Mouse (Mus musculus) spleen, postnatal 36 days (tissue): Measurements from ENCODE around the gene Madd.

Experiments used
- DNase-seq, 2 experiments: peaks; one replicate each; pipeline ENCODE4 v3.0.0; 2022; ENCODE audit warnings: low spot score in 2 of 2, mixed read lengths in 1 of 2

Gene Madd

DNA sequence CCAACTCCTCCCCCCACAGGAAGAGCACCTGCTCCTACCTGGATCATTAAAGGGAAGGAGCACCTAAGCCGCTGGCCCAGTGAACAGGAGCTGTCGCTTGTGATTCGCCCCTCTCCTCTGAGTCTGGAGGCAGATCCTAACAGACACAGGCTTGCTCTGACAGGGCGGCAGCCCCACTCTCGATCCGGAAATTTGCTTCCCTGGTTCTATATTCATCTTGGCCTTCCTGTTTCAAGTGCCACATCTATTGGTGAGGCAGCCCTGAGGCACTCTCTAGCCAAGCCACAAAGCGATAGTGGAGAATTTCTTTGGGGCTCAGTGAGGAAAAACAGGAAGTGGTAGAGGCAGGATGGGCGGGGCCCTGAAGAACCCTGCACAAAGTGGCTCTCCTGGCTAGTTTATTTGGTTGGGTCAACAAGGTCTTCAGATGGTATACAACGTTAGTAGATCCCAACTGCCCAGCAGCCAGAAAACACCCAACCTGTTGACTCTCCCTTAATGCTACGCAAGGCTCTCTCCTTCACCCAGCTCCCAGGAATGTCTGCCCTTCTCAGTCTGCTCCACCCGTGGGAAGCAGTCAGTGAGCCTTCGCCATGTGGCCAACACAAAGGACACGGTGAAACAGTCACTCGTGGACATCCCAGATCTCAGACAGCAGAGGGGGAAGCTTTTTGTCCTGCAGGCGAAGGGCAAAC is at the start of gene Madd:
Madd (minus strand) TSS at position 127 of the 695 bp plus-strand sequence.
- peak; percentile 85 to 89 for DNase-seq

DNA sequence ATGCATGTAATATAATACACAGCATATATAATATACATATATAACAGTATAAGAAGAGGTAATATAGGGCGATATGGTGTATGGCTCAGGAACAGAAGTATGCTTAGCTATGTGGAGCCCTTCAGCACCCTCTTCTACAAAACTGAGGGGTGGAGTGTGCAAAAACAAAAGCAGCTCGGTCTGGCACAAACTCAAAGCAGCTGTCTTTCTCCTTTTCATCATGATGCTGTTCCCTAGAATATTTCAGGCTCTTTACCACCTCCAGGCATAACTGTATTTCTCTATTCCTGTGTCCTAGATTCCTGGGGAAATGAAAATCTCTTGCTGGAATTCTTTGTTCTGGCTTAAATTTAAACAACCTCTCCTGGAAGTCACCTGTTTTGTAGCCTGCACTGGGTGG is 46.1 kb upstream of the Madd start:
- DNase-seq = no peak

DNA sequence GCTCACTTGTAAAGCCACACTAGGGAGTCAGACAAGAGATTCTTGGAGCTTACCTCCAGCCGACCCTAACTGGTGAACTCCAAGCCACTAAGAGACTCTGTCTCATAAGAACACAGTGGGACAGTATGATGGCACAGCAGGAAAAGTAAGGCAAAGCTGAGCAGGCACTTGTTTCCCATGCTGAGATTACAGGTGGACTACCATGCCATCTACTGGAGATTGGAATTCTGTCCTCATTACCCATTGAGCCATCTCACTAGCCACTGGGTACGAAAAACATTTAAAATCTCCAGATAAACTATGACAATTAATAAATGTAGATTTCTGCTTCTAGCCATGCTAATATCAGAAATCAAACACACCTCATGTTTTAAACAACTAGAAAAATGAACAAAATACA is 40.0 kb upstream of the Madd start:
- no peak for DNase-seq

DNA sequence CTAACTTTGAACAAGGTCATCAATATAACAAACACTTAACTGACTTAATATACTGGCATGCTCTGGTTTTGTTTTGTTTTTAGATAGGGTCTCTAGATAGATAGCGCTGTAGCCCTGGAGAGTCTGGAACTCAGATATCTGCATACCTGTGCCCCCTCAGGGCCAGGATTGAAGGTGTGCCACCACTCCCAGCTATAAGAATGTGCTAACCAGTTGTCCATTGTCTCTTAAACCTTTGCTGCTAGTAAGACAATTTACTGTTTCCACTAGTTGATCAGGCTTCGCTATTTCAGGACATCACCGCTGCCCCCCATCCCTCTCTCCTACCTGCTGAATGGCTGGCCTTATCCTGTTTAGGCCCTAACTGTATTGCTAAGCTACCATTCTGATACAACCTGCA is 36.9 kb upstream of the Madd start:
- DNase-seq = no peak

DNA sequence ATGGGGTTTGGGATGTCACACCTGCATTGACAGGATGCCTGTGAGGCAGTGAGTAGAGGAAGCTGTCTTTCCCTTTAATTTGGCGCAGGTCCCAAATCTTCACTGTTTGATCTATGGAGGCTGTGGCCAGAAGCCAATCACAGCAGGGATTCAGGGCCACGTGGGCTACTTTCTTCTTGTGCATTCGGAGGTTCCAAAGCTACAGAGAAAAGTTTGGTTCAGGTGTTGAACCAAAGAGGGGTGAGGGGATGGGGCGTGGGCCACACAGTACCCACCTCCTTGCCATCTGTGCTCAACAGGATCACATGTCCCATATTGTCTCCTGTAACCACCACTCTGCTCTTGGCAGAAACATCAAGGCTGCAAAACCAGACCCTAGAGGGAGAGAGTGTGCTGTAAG is 33.4 kb upstream of the Madd start:
- no peak for DNase-seq

DNA sequence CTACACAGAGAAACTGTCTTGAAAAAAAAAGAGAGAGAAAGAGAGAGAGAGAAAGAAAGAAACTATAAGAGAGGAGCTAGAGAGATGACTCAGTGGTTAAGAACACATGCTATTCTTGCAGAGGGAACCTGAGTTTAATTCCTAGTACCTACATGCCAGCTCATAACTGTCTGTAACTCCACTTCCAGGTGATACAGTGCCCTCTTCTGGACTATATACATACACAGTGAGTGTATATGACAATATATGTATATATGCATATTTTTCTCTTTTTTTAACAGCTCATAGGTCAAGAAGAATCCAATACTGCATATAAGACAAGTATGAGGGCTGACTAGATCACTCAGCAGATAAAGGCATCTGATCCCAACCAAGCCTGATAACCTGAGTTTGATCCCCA is 29.7 kb upstream of the Madd start:
- DNase-seq = no peak

DNA sequence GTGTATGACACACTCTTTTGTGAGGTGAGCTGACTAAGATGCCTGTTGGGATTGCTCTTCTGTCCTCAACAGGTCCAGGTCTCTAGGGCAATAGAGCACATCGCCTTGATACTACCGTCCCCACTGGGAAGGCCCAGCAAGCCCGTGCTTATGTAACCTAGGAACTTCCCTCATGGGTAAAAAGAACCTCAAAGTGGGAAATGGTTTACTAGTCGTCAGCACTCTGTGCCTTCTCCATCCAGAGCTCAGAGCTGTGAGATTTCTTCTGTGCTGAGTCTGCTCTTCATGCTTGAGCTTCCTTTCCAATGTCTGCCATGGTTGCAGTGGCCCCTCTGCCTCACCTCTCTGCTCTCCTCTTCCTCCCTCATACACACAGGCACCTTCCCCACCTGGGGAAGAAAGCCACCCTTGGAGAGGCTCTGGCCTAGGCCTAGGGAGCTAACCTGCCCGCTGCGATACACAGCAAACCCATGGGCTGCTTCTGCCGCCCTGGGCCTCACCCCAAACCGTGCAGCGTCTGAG is 22.7 kb upstream of the Madd start:
- DNase-seq = no peak

DNA sequence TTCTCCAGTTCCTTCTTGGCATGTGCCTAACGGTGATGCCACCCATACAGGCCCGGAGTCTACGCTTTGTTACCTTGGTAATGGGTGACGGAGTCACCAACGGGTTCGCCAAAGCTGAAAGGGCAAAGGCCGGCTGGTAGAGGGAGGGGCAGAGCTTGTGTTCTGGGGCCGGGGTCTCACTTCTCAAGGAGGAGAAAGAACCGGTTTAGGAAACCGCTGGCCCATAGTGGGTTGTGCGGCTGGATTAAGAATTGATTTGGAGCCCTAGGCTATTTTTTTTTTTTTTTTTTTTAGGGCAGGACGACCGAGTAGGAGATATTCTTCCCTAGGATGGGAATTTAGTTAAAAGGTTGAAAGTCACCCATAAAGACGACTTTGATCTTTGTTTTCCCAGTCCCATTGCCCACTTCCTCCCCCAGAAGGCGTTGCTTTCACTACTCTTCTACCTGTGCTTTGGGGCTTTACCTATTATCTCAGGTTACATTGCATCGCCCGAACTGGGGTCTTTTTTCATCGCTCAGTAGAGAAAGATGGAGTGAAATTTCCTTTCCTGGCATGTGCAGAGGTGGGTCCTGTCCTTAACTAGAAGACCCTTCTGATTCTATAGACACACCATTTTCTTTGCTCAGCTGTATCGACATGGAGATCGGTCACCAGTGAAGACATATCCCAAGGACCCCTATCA is 19.5 kb upstream of the Madd start:
- no peak for DNase-seq

DNA sequence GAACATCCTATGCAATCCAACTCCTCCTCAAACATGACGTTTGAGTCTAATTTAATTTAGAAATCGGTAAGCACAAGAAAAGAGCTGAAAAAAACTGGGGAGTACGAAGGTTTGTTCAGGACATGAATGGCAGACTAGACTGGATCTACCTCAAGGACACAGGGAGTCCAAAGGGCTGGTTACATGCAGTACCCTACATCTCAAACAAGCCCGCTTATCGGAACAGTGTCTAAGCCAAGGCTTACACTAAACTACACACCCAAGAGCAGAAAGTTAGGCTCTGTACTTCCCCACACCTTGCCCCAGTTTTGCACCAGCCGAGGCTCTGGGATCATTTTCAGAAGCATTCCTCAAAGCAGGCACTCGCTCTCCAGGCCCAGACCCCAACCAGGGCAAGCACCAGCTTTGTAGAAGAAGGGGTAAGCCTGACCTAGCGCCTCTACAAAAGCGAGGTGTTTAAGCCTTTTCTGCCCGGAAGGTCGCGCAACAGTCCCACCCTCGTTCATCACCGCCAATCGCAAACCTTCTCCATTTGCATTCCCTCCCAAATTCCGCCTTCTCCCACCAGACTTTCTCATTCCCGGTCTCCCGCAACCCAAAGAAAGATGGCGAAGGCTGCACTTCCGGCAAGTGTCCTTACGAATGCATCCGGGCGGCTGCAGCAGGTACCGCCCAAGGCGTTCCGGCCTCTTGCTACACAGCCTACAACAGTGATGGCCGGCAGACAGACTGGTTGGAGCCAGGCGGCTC is 18.8 kb upstream of the Madd start, which contains the start of the genes Nr1h3 and Acp2:
Nr1h3 (minus strand) TSS at position 613 of the 750 bp plus-strand sequence.
Acp2 (plus strand) TSS at position 664 of the 750 bp plus-strand sequence.
- DNase-seq = peak; percentile 83 to 87

DNA sequence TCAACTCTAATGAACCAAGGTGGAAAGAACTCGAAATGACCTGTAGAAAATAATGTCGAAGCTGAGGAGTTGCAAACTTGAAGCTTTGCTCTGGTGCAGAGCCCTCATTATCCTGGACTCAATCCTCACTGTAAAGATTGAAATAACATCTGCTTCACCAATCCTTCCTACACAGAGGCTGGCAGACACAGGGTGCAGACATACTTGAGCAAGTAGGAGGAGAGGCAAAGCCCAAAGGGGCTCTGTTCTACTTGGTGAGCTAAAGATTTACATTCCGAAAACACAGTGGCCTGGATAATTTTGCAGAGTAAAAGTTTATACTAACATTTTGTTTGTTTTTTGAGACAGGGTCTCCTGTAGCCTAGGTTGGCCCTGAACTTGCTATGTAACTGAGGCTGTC is 15.3 kb upstream of the Madd start:
- no peak for DNase-seq

DNA sequence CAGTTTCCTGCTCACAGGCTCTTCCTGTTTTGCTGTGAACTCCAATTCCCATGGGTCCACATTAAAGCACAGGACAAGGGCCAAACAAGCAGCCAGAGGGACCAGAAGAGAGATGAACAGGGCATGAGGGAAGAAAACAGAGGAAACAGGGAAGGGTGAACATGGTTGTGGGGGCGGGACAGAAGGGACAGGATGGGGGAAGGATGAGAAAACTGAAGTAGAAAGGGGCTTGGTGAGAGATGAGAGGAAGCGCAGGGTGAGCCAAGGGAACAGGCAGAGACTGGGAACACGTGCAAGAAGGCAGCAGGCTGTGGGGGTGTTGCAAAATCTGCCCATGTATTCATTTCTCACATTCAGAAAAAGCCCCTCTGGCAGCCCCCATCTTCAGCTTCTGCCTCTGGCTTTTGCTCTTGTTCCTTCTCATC is 13.0 kb upstream of the Madd start:
- DNase-seq = peak in 1 of 2 experiments; percentile 28

DNA sequence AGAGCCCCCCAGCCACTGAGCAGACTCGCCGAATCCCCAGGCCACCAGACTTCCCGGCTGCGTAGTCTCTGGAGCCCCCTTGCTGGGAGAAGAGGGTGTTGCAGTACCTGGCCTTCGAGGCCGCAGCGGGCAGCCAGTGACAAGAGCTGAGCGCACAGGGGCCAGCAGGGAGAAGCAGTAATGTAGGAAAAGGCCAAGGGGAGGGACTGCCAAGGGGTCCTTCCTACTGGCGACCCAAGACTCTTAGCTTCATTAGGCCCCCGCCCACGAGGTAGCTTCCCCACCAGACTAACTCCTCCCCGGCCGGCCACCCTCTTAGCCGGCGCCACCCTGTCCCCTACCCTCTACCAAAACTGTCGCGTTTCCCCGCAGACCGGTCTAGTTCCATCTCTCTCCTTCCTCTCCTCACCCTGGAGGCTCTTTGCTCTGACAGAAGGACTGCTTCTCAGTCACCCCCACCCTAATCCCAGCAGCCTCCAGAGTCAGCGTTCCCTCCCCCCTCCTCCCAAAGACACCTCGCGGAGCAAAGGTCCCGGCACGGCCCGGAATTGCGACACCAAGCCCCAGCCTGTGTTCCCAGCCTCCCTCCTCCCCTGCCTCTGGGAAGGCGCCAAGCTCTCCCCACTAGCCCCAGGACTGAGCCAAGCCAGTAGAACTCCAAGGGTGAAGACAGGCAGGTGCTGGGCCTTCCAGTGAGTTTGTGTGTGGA is 11.1 kb upstream of the Madd start:
- peak; percentile 46 for DNase-seq

DNA sequence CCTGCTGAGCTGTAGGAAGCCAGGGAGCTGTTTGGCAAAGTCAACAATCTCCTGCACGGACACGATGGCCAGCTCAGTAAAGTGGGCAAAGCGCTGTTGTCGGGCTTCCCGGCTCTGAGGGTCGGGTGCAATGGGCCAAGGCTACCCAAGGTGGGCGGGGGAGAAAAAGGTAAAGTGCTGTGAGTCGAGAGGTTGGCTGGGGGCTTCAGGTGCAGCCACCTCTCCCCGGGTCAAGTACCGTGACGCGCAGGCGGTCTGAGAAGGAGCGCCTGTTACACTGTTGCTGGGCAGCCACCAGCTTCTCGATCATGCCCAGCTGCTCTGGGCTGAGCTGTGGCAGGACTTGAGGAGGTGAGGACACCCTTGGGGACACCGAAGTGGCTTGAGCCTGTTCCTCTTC is 6.9 kb upstream of the Madd start:
- DNase-seq = no peak

DNA sequence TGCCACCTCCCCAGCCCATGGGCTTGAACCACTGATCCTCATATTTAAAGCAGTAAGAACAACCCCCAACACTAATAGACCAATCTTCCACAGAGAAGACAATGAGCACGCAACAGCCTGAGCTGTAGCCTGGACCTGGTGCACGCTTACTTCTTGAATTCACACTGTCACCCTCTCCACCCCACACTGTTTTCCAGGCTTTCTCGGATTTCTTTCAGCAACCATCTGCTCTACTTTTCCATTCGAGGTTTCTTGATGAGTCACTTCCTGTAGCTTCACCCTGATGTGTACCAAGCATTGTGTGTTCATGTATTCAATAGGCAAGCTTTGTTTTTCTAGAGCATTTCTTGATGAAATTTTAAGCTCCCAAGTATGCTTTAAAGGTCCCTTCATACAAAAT is 3.8 kb upstream of the Madd start:
- DNase-seq = no peak

DNA sequence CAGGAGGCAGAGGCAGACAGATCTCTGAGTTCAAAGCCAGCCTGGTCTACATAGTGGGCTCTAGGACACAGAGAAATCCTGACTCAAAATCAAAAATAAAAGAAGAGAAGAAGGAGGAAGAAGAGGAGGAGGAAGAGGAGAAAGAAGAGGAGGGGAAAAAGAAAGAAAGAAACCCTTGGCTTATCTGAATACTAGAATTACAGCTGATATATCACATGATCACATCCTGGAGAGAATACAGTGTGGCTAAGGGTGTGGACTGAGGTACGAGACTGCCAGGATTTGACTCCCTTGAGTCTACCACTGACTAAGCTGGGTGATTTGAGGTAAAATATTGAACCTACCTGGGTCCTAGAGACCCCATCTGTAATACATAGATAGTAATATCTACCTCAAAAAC is 2.6 kb upstream of the Madd start:
- DNase-seq = no peak

DNA sequence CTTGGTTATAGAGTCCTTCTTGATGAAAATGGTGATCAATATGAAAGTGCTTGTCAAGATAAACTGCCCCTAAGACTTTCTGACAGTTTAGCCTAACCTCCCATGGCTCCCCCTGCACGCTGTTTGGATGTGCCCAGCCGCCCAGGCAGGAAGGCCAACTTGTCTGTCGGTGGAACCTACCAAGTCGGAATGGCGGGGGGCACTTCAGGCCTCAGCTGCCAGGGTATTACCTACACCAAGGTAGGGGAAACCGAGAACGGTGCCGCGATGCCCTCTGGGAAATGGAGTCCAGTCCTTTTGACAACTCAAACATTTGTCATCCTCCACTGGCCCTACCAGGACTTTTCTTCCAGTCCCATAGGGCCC is 506 bp downstream of the Madd start:
- DNase-seq = peak; percentile 99

DNA sequence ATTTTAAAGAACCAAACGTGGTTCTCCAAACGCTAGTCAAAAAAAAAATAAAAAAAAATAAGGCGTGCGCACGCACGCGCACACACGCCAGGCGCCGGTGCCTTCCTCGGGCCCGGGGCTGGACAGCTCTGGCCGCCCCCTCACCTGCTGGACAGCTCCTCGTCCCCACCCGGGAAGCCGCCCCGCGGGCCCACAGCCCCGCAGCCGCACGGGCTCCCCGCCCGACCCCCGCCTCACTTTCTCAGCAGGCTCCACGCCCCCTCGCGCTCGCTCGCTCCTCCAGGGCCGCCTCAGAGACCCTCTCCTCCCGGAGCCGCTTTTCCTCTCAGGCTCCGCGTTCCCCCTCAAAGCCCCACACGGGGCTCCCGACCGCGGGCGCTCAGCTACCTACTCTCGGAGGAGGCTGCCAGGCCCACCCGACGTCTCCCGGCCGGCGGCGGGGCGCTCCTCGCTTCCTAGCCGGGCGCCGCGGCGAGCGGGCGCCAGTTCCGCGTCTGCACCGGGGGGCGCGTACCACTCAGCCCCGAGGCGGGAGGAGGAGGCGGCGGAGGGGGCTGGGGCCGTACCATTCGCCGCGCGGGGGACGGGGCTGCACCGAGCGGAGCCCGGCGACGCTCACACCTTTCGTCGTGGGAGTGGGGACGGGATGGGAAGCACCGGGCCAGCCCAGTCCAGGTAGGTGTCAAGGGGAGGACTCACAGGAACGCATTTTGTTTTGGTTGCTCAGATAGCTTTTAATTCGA is 1.1 kb downstream of the Madd start:
- DNase-seq = peak; percentile 81 to 85

DNA sequence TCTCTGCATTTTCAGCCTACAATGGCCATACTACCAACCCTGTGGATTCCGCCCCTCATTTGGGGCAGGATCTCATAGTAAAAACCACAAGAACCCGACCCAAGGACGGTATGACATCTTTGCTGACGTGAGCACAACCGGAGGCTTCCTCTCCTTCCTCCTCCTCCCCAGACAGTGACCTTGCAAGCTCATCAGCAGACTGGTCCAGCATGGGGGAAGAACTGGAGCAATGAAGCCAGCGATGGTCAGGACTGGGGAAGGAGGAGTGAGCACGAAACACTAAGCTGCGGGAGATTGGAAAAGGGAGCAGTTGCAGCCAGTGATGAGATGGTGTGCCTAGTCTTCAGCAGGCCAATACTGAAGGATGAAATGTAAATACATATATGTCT is 1.6 kb downstream of the Madd start:
- peak; percentile 21 to 28 for DNase-seq

DNA sequence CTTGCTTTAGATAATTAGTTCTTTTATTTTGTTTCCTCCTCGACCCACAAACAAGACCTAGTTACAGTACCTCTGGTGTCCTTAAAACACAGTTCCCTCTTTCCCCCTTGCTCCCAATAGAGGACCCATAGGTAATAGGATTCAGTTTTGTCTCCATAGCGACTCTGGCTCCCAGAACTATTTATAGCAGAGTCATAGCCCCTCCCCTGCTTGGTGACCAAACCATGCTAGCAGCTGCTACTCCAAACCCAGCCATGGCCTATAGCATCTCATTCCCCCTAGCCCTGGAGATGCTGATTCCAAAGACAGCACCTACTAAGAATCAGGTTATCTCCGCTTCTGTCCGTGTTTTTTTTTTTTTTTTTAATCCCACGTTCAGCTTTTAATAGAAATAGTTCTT is 2.9 kb downstream of the Madd start:
- no peak for DNase-seq

DNA sequence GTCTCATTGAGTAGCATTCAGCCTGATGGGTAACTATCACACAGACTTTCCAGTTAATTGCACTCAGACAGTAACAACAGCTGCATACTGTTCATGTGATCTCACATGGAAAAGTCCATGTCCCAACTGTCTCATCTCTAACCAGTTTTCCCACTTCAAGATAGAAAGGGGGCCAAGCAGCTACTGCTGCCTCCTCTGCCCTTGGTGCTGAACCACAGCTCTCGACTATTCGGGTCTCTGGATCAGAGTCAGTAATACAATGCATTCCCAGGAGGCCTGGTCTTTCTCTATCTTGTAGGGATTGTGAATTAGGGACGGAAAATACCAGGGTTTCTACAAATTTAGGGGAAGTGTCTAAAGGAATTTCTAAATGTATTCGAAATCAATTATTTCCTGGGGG is 3.8 kb downstream of the Madd start:
- no peak for DNase-seq

DNA sequence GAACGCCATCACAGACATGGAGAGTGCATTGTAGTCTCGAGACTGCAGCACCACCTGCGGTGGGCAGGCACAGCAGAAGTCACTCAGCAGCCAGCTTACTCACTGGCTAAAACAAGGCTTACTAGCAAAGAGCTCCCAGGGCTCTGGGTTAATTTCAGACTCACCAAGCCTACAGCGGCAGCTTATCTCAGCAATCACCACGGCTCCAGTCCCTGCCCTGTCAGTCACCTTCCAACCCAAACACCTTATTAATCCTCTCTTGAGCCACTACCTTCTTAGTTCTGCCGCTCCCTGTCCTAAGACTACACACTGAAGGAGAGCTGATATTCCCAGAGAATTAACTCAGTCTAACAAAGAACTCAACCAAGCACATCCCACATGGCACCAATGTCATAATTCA is 7.4 kb downstream of the Madd start:
- no peak for DNase-seq
